8 mouse cellular contexts compared by ENCODE assay signal in the genomic region with DNA sequence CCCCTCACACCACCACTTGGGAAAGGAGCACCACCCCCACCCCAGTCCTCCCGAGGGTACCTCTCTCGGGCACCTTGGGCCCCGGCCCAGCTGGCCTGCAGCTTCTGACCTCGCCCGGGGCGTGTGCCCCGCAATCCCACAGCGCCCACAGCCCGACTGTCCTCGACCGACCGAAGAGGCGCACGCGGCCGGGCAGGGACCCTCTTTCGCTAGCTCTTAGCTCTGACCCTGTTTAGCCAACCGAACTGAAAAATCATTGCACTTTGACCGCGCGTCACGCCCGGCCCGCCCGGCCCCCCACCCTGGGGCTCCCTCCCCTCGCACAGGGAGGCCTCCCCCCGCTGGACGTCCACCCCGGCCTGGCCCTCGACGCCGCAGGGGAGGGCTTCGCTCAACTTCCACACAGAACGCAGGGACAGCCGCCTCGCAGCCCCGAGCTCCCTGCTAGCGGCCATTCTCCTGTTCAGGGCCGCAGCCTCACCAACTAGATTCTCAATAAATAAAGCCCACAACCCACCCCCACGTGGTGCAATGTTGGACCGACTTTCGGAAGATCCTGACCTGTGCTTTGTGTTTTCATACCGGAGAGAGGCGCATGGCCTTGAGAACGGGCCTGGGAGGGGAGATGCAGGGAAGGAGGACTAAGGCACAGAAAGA. TPM values are rescaled to one million over a fixed set of nuclear protein-coding genes. Genes with fewer than 3 reads are reported as not detected.
DNase-seq lines count a peak whose midpoint lies in the region; ATAC-seq and TF ChIP-seq lines count a peak whose summit lies in the region.

No protein-coding gene starts in this region.

- TF ChIP-seq POLR2A in small intestine, adult 2 months (IDR thresholded peaks at IDR 0.05; ENCODE audit: low read depth, low read length): no peak

- WGBS in embryonic facial prominence, embryonic 10.5 days: 1% methylated on average over 45 of the region's 45 CpGs
- under 1% methylated on average over 44 of the region's 45 CpGs for WGBS in hindbrain, embryonic 11.5 days
- WGBS in lung, embryonic 15.5 days: 22% methylated on average over 44 of the region's 45 CpGs
- 24% methylated on average over 45 of the region's 45 CpGs for WGBS in small intestine, adult 2 months

- peak overlapping the region; percentile 70 for H3K27ac ChIP-seq in embryonic facial prominence, embryonic 10.5 days (replicated peaks)
- H3K27ac ChIP-seq in hindbrain, embryonic 11.5 days (ENCODE audit: low read depth, low read length): 0 out of 2 replicates have a peak overlapping the region, but pooled peaks have one; percentile 17
- peak overlapping the region; percentile 87 for H3K27ac ChIP-seq in lung, embryonic 15.5 days
- H3K27ac ChIP-seq in small intestine, adult 2 months (ENCODE audit: insufficient read depth, low read depth, low read length): no peak overlapping the region

- H3K4me3 ChIP-seq in embryonic facial prominence, embryonic 10.5 days: peak overlapping the region; percentile 45
- H3K4me3 ChIP-seq in hindbrain, embryonic 11.5 days (ENCODE audit: low read depth, low read length): peak overlapping the region; percentile 17; the same call in 1 of the 2 replicates
- peak overlapping the region; percentile 31 for H3K4me3 ChIP-seq in lung, embryonic 15.5 days
- peak overlapping the region; percentile 25 for H3K4me3 ChIP-seq in small intestine, adult 2 months (ENCODE audit: low read depth, low read length)

- H3K27me3 ChIP-seq in embryonic facial prominence, embryonic 10.5 days (replicated peaks; ENCODE audit: low read depth, poor library complexity, severe bottlenecking): peaks cover 98% of the 10 kb centered on the region
- H3K27me3 ChIP-seq in hindbrain, embryonic 11.5 days (ENCODE audit: control insufficient read depth, insufficient read depth, low read length): peaks cover 82% of the 10 kb centered on the region
- H3K27me3 ChIP-seq in lung, embryonic 15.5 days: peaks cover 33% of the 10 kb centered on the region
- H3K27me3 ChIP-seq in small intestine, adult 2 months (ENCODE audit: control insufficient read depth, insufficient read depth, low read length): peaks cover 29% of the 10 kb centered on the region

- DNase-seq in layer of hippocampus, postnatal 10 days (ENCODE audit: low spot score in 2 of 2): peak; percentile 54 to 59
- no peak for DNase-seq in layer of hippocampus, postnatal 25 days (ENCODE audit: extremely low spot score in 1 of 2, low spot score in 1 of 2)
- DNase-seq in embryonic facial prominence, embryonic 10.5 days (ENCODE audit: low spot score): peak; percentile 67
- DNase-seq in hindbrain, embryonic 11.5 days (ENCODE audit: low spot score): peak; percentile 63
- no peak for DNase-seq in cerebellum, adult 18-20 months
- DNase-seq in natural killer cell, adult 2 months (ENCODE audit: low spot score in 2 of 2): no peak

- ATAC-seq in hindbrain, embryonic 11.5 days (ENCODE audit: low FRiP score): no peak
- ATAC-seq in lung, embryonic 15.5 days (ENCODE audit: borderline replicate concordance, extremely low read depth, low FRiP score, low TSS enrichment): no peak

- H3K36me3 ChIP-seq in embryonic facial prominence, embryonic 10.5 days (replicated peaks): no peaks in the 10 kb centered on the region
- no peaks in the 10 kb centered on the region for H3K36me3 ChIP-seq in hindbrain, embryonic 11.5 days (ENCODE audit: control insufficient read depth, insufficient read depth, low read length)
- peaks cover 8% of the 10 kb centered on the region; the same call in 1 of the 2 replicates for H3K36me3 ChIP-seq in lung, embryonic 15.5 days
- no peaks in the 10 kb centered on the region for H3K36me3 ChIP-seq in small intestine, adult 2 months (ENCODE audit: control insufficient read depth, insufficient read depth, low read length)

- peaks cover 62% of the 10 kb centered on the region for H3K4me1 ChIP-seq in embryonic facial prominence, embryonic 10.5 days
- peaks cover 42% of the 10 kb centered on the region for H3K4me1 ChIP-seq in hindbrain, embryonic 11.5 days (replicated peaks; ENCODE audit: control insufficient read depth, insufficient read depth, low read length)
- H3K4me1 ChIP-seq in lung, embryonic 15.5 days: peaks cover 70% of the 10 kb centered on the region
- H3K4me1 ChIP-seq in small intestine, adult 2 months (ENCODE audit: control insufficient read depth, insufficient read depth, insufficient read length, low read length): peaks cover 29% of the 10 kb centered on the region

- no peaks in the 10 kb centered on the region for H3K9me3 ChIP-seq in embryonic facial prominence, embryonic 10.5 days
- no peaks in the 10 kb centered on the region for H3K9me3 ChIP-seq in hindbrain, embryonic 11.5 days (ENCODE audit: control insufficient read depth, low read length)
- H3K9me3 ChIP-seq in lung, embryonic 15.5 days: no peaks in the 10 kb centered on the region

- no peak for TF ChIP-seq CTCF in small intestine, adult 2 months (IDR thresholded peaks at IDR 0.05; ENCODE audit: extremely low read depth, insufficient read length, insufficient replicate concordance, low read depth, low read length)

- peak overlapping the region; percentile 52; the same call in 1 of the 2 replicates for H3K9ac ChIP-seq in hindbrain, embryonic 11.5 days (ENCODE audit: low read depth, low read length)
- peak overlapping the region; percentile 38 for H3K9ac ChIP-seq in lung, embryonic 15.5 days

- peak overlapping the region; percentile 22; the same call in 1 of the 2 replicates for H3K4me2 ChIP-seq in hindbrain, embryonic 11.5 days (replicated peaks; ENCODE audit: low read depth, low read length)
- H3K4me2 ChIP-seq in lung, embryonic 15.5 days: peak overlapping the region; percentile 52

RNA-seq across cellular contexts. Expression of a gene that starts 5.5 kb away (rescaled TPM):
- 1 to 10 TPM; 4.0 to 5.4 TPM for total RNA-seq in layer of hippocampus, postnatal 10 days (2021)
- total RNA-seq in layer of hippocampus, postnatal 25 days (2021): 1 to 10 TPM; 2.1 to 2.8 TPM
- polyA plus RNA-seq in embryonic facial prominence, embryonic 10.5 days (2016; fragmentation: Nextera tagmentation; extraction: Ambion mirVana): 4.3 and 5.5 TPM in 2 replicates
- 5.3 and 5.4 TPM in 2 replicates for polyA plus RNA-seq in hindbrain, embryonic 11.5 days (2014; fragmentation: Nextera tagmentation; extraction: Ambion mirVana)
- polyA plus RNA-seq in lung, embryonic 15.5 days (2015; fragmentation: Nextera tagmentation; extraction: Ambion mirVana): 11.9 and 12.1 TPM in 2 replicates
- 4.2 and 8.2 TPM in 2 replicates for polyA plus RNA-seq in small intestine, adult 2 months (2012; rRNA removed)

RNA-seq across cellular contexts. Expression of a gene that starts 16.1 kb away (rescaled TPM):
- total RNA-seq in layer of hippocampus, postnatal 10 days (2021): not detected
- total RNA-seq in layer of hippocampus, postnatal 25 days (2021): not detected
- polyA plus RNA-seq in embryonic facial prominence, embryonic 10.5 days (2016; fragmentation: Nextera tagmentation; extraction: Ambion mirVana): 1.6 and 3.6 TPM in 2 replicates
- polyA plus RNA-seq in hindbrain, embryonic 11.5 days (2014; fragmentation: Nextera tagmentation; extraction: Ambion mirVana): 2.3 and 2.9 TPM in 2 replicates
- 3.4 and 4.4 TPM in 2 replicates for polyA plus RNA-seq in lung, embryonic 15.5 days (2015; fragmentation: Nextera tagmentation; extraction: Ambion mirVana)
- polyA plus RNA-seq in small intestine, adult 2 months (2012; rRNA removed): 0.30 TPM in 2 replicates

RNA-seq across cellular contexts. Expression of a gene that starts 19.1 kb away (rescaled TPM):
- total RNA-seq in layer of hippocampus, postnatal 10 days (2021): 10 to 100 TPM; 73.7 to 75.3 TPM
- 10 to 100 TPM; 88.9 to 91.0 TPM for total RNA-seq in layer of hippocampus, postnatal 25 days (2021)
- polyA plus RNA-seq in embryonic facial prominence, embryonic 10.5 days (2016; fragmentation: Nextera tagmentation; extraction: Ambion mirVana): 30.4 and 30.8 TPM in 2 replicates
- polyA plus RNA-seq in hindbrain, embryonic 11.5 days (2014; fragmentation: Nextera tagmentation; extraction: Ambion mirVana): 19.7 and 20.5 TPM in 2 replicates
- 20.2 and 21.6 TPM in 2 replicates for polyA plus RNA-seq in lung, embryonic 15.5 days (2015; fragmentation: Nextera tagmentation; extraction: Ambion mirVana)
- 57.2 and 104 TPM in 2 replicates for polyA plus RNA-seq in small intestine, adult 2 months (2012; rRNA removed)

RNA-seq across cellular contexts. Expression of a gene that starts 20.6 kb away (rescaled TPM):
- 100 to 1,000 TPM in 1 of 2 experiments, 10 to 100 TPM in 1; 99.8 to 105 TPM for total RNA-seq in layer of hippocampus, postnatal 10 days (2021)
- total RNA-seq in layer of hippocampus, postnatal 25 days (2021): 100 to 1,000 TPM in 1 of 2 experiments, 10 to 100 TPM in 1; 83.4 to 101 TPM
- 69.1 and 71.2 TPM in 2 replicates for polyA plus RNA-seq in embryonic facial prominence, embryonic 10.5 days (2016; fragmentation: Nextera tagmentation; extraction: Ambion mirVana)
- polyA plus RNA-seq in hindbrain, embryonic 11.5 days (2014; fragmentation: Nextera tagmentation; extraction: Ambion mirVana): 47.9 and 51.1 TPM in 2 replicates
- polyA plus RNA-seq in lung, embryonic 15.5 days (2015; fragmentation: Nextera tagmentation; extraction: Ambion mirVana): 57.5 and 58.4 TPM in 2 replicates
- polyA plus RNA-seq in small intestine, adult 2 months (2012; rRNA removed): 38.3 and 55.2 TPM in 2 replicates

RNA-seq across cellular contexts. Expression of a gene that starts 44.1 kb away (rescaled TPM):
- total RNA-seq in layer of hippocampus, postnatal 10 days (2021): 10 to 100 TPM; 10.8 to 12.7 TPM
- 1 to 10 TPM; 8.8 to 9.6 TPM for total RNA-seq in layer of hippocampus, postnatal 25 days (2021)
- 140 and 148 TPM in 2 replicates for polyA plus RNA-seq in embryonic facial prominence, embryonic 10.5 days (2016; fragmentation: Nextera tagmentation; extraction: Ambion mirVana)
- 60.5 and 61.5 TPM in 2 replicates for polyA plus RNA-seq in hindbrain, embryonic 11.5 days (2014; fragmentation: Nextera tagmentation; extraction: Ambion mirVana)
- polyA plus RNA-seq in lung, embryonic 15.5 days (2015; fragmentation: Nextera tagmentation; extraction: Ambion mirVana): 91.2 and 92.0 TPM in 2 replicates
- 37.0 and 72.7 TPM in 2 replicates for polyA plus RNA-seq in small intestine, adult 2 months (2012; rRNA removed)

Comparison
In these comparisons a context has a peak if more than half of its experiments do, and no peak if none do; other contexts are left out.
1. DNase-seq: peak in layer of hippocampus, postnatal 10 days (2 of 2), embryonic facial prominence, embryonic 10.5 days (single experiment) and hindbrain, embryonic 11.5 days (single experiment); none in layer of hippocampus, postnatal 25 days (0 of 2), cerebellum, adult 18-20 months (0 of 2) and natural killer cell, adult 2 months (0 of 2).
2. Peak in every context shown above with its lines, with median percentiles within 50 percentile points of each other: H3K4me3 ChIP-seq.